Mouse (Mus musculus) neural tube, embryonic 12.5 days (tissue): ENCODE data around the gene Slc12a8. TPM values are rescaled to one million over a fixed set of nuclear protein-coding genes. Genes with fewer than 3 reads are reported as not detected.

Source experiments
- ATAC-seq: fragments of 200-750 bp; cut with Nextera tagmentation; 2 replicates; pipeline ENCODE4 v1.8.0; 2017; ENCODE audit warnings: low read depth, mild to moderate bottlenecking, moderate TSS enrichment, moderate library complexity; ENCODE audit not compliant: low FRiP score
- H3K27ac ChIP-seq: fragments of 300-500 bp; sonication (generic); 2 replicates; pipeline ENCODE4 v1.5.1; 2016
- H3K27me3 ChIP-seq: fragments of 300-500 bp; sonication (generic); replicated peaks from 2 replicates; pipeline ENCODE4 v1.6.1; 2016; ENCODE audit warnings: mild to moderate bottlenecking
- H3K36me3 ChIP-seq: fragments of 300-500 bp; sonication (generic); 2 replicates; pipeline ENCODE4 v1.6.1; 2016; ENCODE audit warnings: mild to moderate bottlenecking
- H3K4me1 ChIP-seq: fragments of 300-500 bp; sonication (generic); 2 replicates; pipeline ENCODE4 v1.6.1; 2016
- H3K4me2 ChIP-seq: fragments of 300-500 bp; sonication (generic); replicated peaks from 2 replicates; pipeline ENCODE4 v1.6.1; 2016; ENCODE audit warnings: mild to moderate bottlenecking
- H3K4me3 ChIP-seq: fragments of 300-500 bp; sonication (generic); 2 replicates; pipeline ENCODE4 v1.5.1; 2016
- H3K9ac ChIP-seq: fragments of 300-500 bp; sonication (generic); 2 replicates; pipeline ENCODE4 v1.6.1; 2016; ENCODE audit warnings: mild to moderate bottlenecking
- H3K9me3 ChIP-seq: fragments of 300-500 bp; sonication (generic); 2 replicates; pipeline ENCODE4 v1.6.1; 2016; ENCODE audit warnings: mild to moderate bottlenecking
- WGBS: fragments of 180-500 bp; shearing (Covaris S2); methylation state at CpG from one replicate; pipeline ENCODE4 v1.1.7; 2016; 5-methylcytosine and 5-hydroxymethylcytosine counted together
- polyA plus RNA-seq: library from polyadenylated mRNA; unstranded; fragments of >200 nt; fragmentation: Nextera tagmentation; extraction: Ambion mirVana; gene quantifications from 2 replicates; pipeline ENCODE4 v1.2.1, GENCODE M21; 2016

Gene Slc12a8
- polyA plus RNA-seq, 1 experiment from 2014 or later, result 0.58 TPM

- ATAC-seq, result no peak
- 69% methylated on average over 5 of the region's 5 CpGs for WGBS
Measured at GRCm38 (mm10) chr16:33700584-33700983, 183.5 kb downstream of the Slc12a8 start.

GRCm38 (mm10) chr16:33701872-33702271, 184.7 kb downstream of the Slc12a8 start:
- H3K4me1 ChIP-seq, result peaks cover 38% of the 10 kb centered on the region
- H3K27ac ChIP-seq, result no peak overlapping the region
- H3K9ac ChIP-seq, result no peak overlapping the region
- no peaks in the 10 kb centered on the region for H3K9me3 ChIP-seq
- no peaks in the 10 kb centered on the region for H3K36me3 ChIP-seq
- WGBS, result 91% methylated on average over 4 of the region's 4 CpGs
- ATAC-seq, result no peak
- no peak overlapping the region for H3K4me3 ChIP-seq
- H3K4me2 ChIP-seq, result no peak overlapping the region
- H3K27me3 ChIP-seq, result no peaks in the 10 kb centered on the region

More at GRCm38 (mm10) chr16:33700584-33700983, 183.5 kb downstream of the Slc12a8 start:
- no peaks in the 10 kb centered on the region for H3K27me3 ChIP-seq
- no peaks in the 10 kb centered on the region for H3K36me3 ChIP-seq
- H3K9me3 ChIP-seq, result no peaks in the 10 kb centered on the region
- peaks cover 47% of the 10 kb centered on the region for H3K4me1 ChIP-seq
- no peak overlapping the region for H3K27ac ChIP-seq
- no peak overlapping the region for H3K4me3 ChIP-seq
- H3K4me2 ChIP-seq, result no peak overlapping the region
- H3K9ac ChIP-seq, result no peak overlapping the region

- Histone ChIP-seq H3K4me2 (no peak overlapping the region), H3K9ac (no peak overlapping the region), H3K9me3 (no peaks in the 10 kb centered on the region), H3K36me3 (peaks cover 2% of the 10 kb centered on the region; the same call in 1 of the 2 replicates), H3K4me3 (no peak overlapping the region), H3K27me3 (no peaks in the 10 kb centered on the region), H3K27ac (no peak overlapping the region), H3K4me1 (peaks cover 19% of the 10 kb centered on the region; the same call in 1 of the 2 replicates)
- 83% methylated on average over 9 of the region's 9 CpGs for WGBS
- ATAC-seq, result no peak
Measured at GRCm38 (mm10) chr16:33704289-33704688, 187.2 kb downstream of the Slc12a8 start.

- Histone ChIP-seq H3K4me3 (no peak overlapping the region), H3K4me2 (no peak overlapping the region), H3K27ac (no peak overlapping the region), H3K4me1 (peaks cover 18% of the 10 kb centered on the region; the same call in 1 of the 2 replicates), H3K36me3 (peaks cover 2% of the 10 kb centered on the region), H3K27me3 (no peaks in the 10 kb centered on the region), H3K9ac (no peak overlapping the region), H3K9me3 (no peaks in the 10 kb centered on the region)
- no peak for ATAC-seq
- 24% methylated on average over 6 of the region's 6 CpGs for WGBS
Measured at GRCm38 (mm10) chr16:33705258-33705657, 188.1 kb downstream of the Slc12a8 start.

GRCm38 (mm10) chr16:33706111-33706890, 189.2 kb downstream of the Slc12a8 start:
- 93% methylated on average over 14 of the region's 14 CpGs for WGBS
- no peak overlapping the region for H3K4me2 ChIP-seq
- peaks cover 11% of the 10 kb centered on the region for H3K36me3 ChIP-seq
- no peak overlapping the region for H3K9ac ChIP-seq
- H3K4me1 ChIP-seq, result peaks cover 14% of the 10 kb centered on the region; the same call in 1 of the 2 replicates
- H3K27ac ChIP-seq, result no peak overlapping the region
- H3K4me3 ChIP-seq, result no peak overlapping the region
- no peaks in the 10 kb centered on the region for H3K9me3 ChIP-seq
- ATAC-seq, result no peak
- no peaks in the 10 kb centered on the region for H3K27me3 ChIP-seq

GRCm38 (mm10) chr16:33708031-33708430, 190.9 kb downstream of the Slc12a8 start:
- no peak overlapping the region for H3K4me2 ChIP-seq
- WGBS, result 93% methylated on average over 10 of the region's 10 CpGs
- no peak overlapping the region for H3K4me3 ChIP-seq
- H3K4me1 ChIP-seq, result peaks cover 14% of the 10 kb centered on the region; the same call in 1 of the 2 replicates
- H3K9ac ChIP-seq, result no peak overlapping the region
- ATAC-seq, result no peak
- no peaks in the 10 kb centered on the region for H3K27me3 ChIP-seq
- no peak overlapping the region for H3K27ac ChIP-seq
- peaks cover 20% of the 10 kb centered on the region for H3K36me3 ChIP-seq
- no peaks in the 10 kb centered on the region for H3K9me3 ChIP-seq

GRCm38 (mm10) chr16:33708585-33709397, 191.7 kb downstream of the Slc12a8 start:
- Histone ChIP-seq H3K27me3 (no peaks in the 10 kb centered on the region), H3K27ac (no peak overlapping the region), H3K4me1 (peaks cover 9% of the 10 kb centered on the region; the same call in 1 of the 2 replicates), H3K4me2 (no peak overlapping the region), H3K4me3 (no peak overlapping the region), H3K36me3 (peaks cover 20% of the 10 kb centered on the region), H3K9ac (no peak overlapping the region), H3K9me3 (no peaks in the 10 kb centered on the region)
- 91% methylated on average over 12 of the region's 12 CpGs for WGBS
- no peak for ATAC-seq

Other genes with a start within 250 kb of the Slc12a8 start
- gene Zfp148, start 136.5 kb upstream of the Slc12a8 start, polyA plus RNA-seq, result 50.1 and 50.7 TPM in 2 replicates
- 19.9 TPM in 2 replicates for gene Heg1, start 167.0 kb downstream of the Slc12a8 start, polyA plus RNA-seq